In genomic region chr1:64691581-64691980, GRCm38 (mm10) we compare ENCODE assay signal across 8 mouse cellular contexts. TPM values are rescaled to one million over a fixed set of nuclear protein-coding genes. Genes with fewer than 3 reads are reported as not detected.
A peak's percentile ranks its signal among the peaks of the same experiment; 100 is the strongest.
DNase-seq lines count a peak whose midpoint lies in the region; ATAC-seq lines count a peak whose summit lies in the region.

No protein-coding gene starts in this region.

- H3K4me3 ChIP-seq in heart, embryonic 16.5 days (ENCODE audit: low read length): peak overlapping the region; percentile 91
- peak overlapping the region; percentile 89 for H3K4me3 ChIP-seq in forebrain, embryonic 16.5 days (replicated peaks; ENCODE audit: low read length)
- peak overlapping the region; percentile 48 for H3K4me3 ChIP-seq in macrophage (ENCODE audit: inconsistent target)

- H3K4me2 ChIP-seq in heart, embryonic 16.5 days (ENCODE audit: low read depth, low read length): peak overlapping the region; percentile 85
- peak overlapping the region; percentile 96 for H3K4me2 ChIP-seq in forebrain, embryonic 16.5 days (ENCODE audit: low read length)

- H3K4me1 ChIP-seq in heart, embryonic 16.5 days (ENCODE audit: control insufficient read depth, insufficient read depth, low read length): peaks cover 16% of the 10 kb centered on the region
- peaks cover 26% of the 10 kb centered on the region for H3K4me1 ChIP-seq in forebrain, embryonic 16.5 days (replicated peaks; ENCODE audit: control insufficient read depth, insufficient read depth, low read length)

- H3K9ac ChIP-seq in heart, embryonic 16.5 days (ENCODE audit: low read length): peak overlapping the region; percentile 91
- peak overlapping the region; percentile 80 for H3K9ac ChIP-seq in forebrain, embryonic 16.5 days (replicated peaks; ENCODE audit: low read depth, low read length)

- no peaks in the 10 kb centered on the region for H3K36me3 ChIP-seq in heart, embryonic 16.5 days (ENCODE audit: control insufficient read depth, insufficient read depth)
- no peaks in the 10 kb centered on the region for H3K36me3 ChIP-seq in forebrain, embryonic 16.5 days (ENCODE audit: control insufficient read depth, insufficient read depth)
- no peaks in the 10 kb centered on the region for H3K36me3 ChIP-seq in macrophage (ENCODE audit: inconsistent target)

- H3K9me3 ChIP-seq in heart, embryonic 16.5 days (replicated peaks; ENCODE audit: control insufficient read depth, low read length): no peaks in the 10 kb centered on the region
- H3K9me3 ChIP-seq in forebrain, embryonic 16.5 days (ENCODE audit: control insufficient read depth, low read length): no peaks in the 10 kb centered on the region

- DNase-seq in heart, postnatal 25 days (ENCODE audit: low spot score): no peak
- peak; percentile 15 for DNase-seq in ES-CJ7 (ENCODE audit: low read depth, low spot score)
- DNase-seq in cerebellum, adult 9-10 months: no peak
- no peak for DNase-seq in adrenal gland, postnatal 4 days (ENCODE audit: low spot score in 2 of 2)
- no peak for DNase-seq in embryo, embryonic 10 days (ENCODE audit: low spot score)

- no peaks in the 10 kb centered on the region for H3K27me3 ChIP-seq in heart, embryonic 16.5 days (ENCODE audit: control insufficient read depth, insufficient read depth, low read length)
- H3K27me3 ChIP-seq in forebrain, embryonic 16.5 days (replicated peaks; ENCODE audit: control insufficient read depth, insufficient read depth, low read length): no peaks in the 10 kb centered on the region

- peak overlapping the region; percentile 86 for H3K27ac ChIP-seq in heart, embryonic 16.5 days (ENCODE audit: low read length)
- no peak overlapping the region for H3K27ac ChIP-seq in forebrain, embryonic 16.5 days (ENCODE audit: low read length)
- no peak overlapping the region for H3K27ac ChIP-seq in macrophage

- ATAC-seq in heart, embryonic 16.5 days (replicated peaks; ENCODE audit: extremely low read depth, insufficient read depth, low FRiP score): no peak
- ATAC-seq in forebrain, embryonic 16.5 days: no peak

- 4% methylated on average over 9 of the region's 9 CpGs for WGBS in heart, embryonic 16.5 days
- whole genome bisulfite sequencing in forebrain, embryonic 16.5 days: 1% methylated on average over 9 of the region's 9 CpGs
- WGBS in macrophage (ENCODE audit: missing documents): 13% methylated on average over 9 of the region's 9 CpGs

- intact Hi-C loops in heart, postnatal 25 days (cut with DNase I): loop anchor here (1.0 to 5.0 kb wide), 2 partner anchors 72 to 159 kb away; partner anchors contain the start of gene Creb1

- no peaks in the 10 kb centered on the region for H3K79me2 ChIP-seq in macrophage (ENCODE audit: inconsistent target)

RNA-seq across cellular contexts. Expression of gene Ccnyl1, which starts 1.3 kb away (rescaled TPM):
- 3.2 and 3.9 TPM in 2 replicates for polyA plus RNA-seq in heart, embryonic 16.5 days (2015; fragmentation: Nextera tagmentation; extraction: Ambion mirVana)
- total RNA-seq in heart, postnatal 25 days (2021): 10 to 100 TPM; 16.9 to 17.6 TPM
- polyA plus RNA-seq in forebrain, embryonic 16.5 days (2015; fragmentation: Nextera tagmentation; extraction: Ambion mirVana): 3.9 and 4.4 TPM in 2 replicates
- 10 to 100 TPM; 24.5 to 85.4 (median 50.8) TPM for total RNA-seq in macrophage (2018; cell fraction: chromatin; rRNA removed)
- 10 to 100 TPM in 19 of 26 experiments, 1 to 10 TPM in 7; 7.4 to 27.8 (median 11.9) TPM for total RNA-seq in macrophage (2018; cell fraction: cytosol; rRNA removed)
- total RNA-seq in macrophage (2018; cell fraction: nucleus; rRNA removed): 10 to 100 TPM; 21.8 to 90.2 (median 33.1) TPM
- polyA plus RNA-seq in macrophage (2018): 8.3 to 14.0 TPM (median 12.2 TPM) in 3 replicates
- 10 to 100 TPM; 24.2 to 26.5 TPM for total RNA-seq in adrenal gland, postnatal 4 days (2021)

RNA-seq across cellular contexts. Expression of gene Fzd5, which starts 46.0 kb away (rescaled TPM):
- polyA plus RNA-seq in heart, embryonic 16.5 days (2015; fragmentation: Nextera tagmentation; extraction: Ambion mirVana): 1.8 and 1.9 TPM in 2 replicates
- 1 to 10 TPM; 4.0 to 5.8 TPM for total RNA-seq in heart, postnatal 25 days (2021)
- polyA plus RNA-seq in forebrain, embryonic 16.5 days (2015; fragmentation: Nextera tagmentation; extraction: Ambion mirVana): 0.48 and 0.61 TPM in 2 replicates
- total RNA-seq in macrophage (2018; cell fraction: chromatin; rRNA removed): 10 to 100 TPM in 5 of 26 experiments, 1 to 10 TPM in 21; 3.1 to 16.1 (median 5.3) TPM
- total RNA-seq in macrophage (2018; cell fraction: cytosol; rRNA removed): 10 to 100 TPM in 6 of 26 experiments, 1 to 10 TPM in 20; 3.6 to 20.8 (median 7.0) TPM
- 10 to 100 TPM in 20 of 26 experiments, 1 to 10 TPM in 6; 8.1 to 32.1 (median 12.2) TPM for total RNA-seq in macrophage (2018; cell fraction: nucleus; rRNA removed)
- 2.5 to 4.4 TPM (median 3.1 TPM) in 3 replicates for polyA plus RNA-seq in macrophage (2018)
- 10 to 100 TPM; 29.5 to 29.7 TPM for total RNA-seq in adrenal gland, postnatal 4 days (2021)
